Mouse (Mus musculus) gastrocnemius, postnatal 25 days (tissue): ENCODE results near the gene Olfr494. TPM values are rescaled to one million over a fixed set of nuclear protein-coding genes. Genes with fewer than 3 reads are reported as not detected.

Experiments used
- DNase-seq: peaks from one replicate; pipeline ENCODE4 v3.0.0; 2022
- long read RNA-seq, 2 experiments: library from polyadenylated mRNA; stranded (forward); transcript quantifications; one replicate each; pipeline ENCODE4 v2.0.0; 2021
- total RNA-seq, 2 experiments: library from RNA; stranded (reverse); gene quantifications; 1 replicate in 1 of 2; 2 replicates in 1 of 2; pipeline ENCODE4 v1.2.3; 2021

Gene Olfr494
- not detected for total RNA-seq
- long read RNA-seq, experiment 1 = 0 reads
- long read RNA-seq, experiment 2 = 0 reads

DNA sequence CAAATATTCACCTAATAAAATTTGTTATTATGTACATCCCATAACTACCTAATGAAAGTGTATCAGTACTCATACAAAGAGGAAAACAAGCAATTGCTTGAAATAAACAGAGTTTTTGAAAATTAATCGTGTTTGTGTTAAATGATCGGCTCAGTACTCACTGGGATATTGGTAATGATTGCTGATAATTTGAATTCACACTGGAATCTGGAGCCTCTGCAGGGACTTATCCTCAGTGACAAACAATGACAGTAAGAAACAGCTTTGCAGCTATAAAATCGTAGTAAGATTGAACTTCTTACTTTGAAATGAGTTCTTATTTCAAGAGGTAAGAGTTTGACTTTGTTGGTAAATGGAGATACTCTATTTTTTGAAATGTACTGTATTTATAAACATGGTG, at the start of gene Olfr494:
Olfr494 (plus strand) TSS at position 301 of the 400 bp plus-strand sequence.
- DNase-seq = no peak

DNA sequence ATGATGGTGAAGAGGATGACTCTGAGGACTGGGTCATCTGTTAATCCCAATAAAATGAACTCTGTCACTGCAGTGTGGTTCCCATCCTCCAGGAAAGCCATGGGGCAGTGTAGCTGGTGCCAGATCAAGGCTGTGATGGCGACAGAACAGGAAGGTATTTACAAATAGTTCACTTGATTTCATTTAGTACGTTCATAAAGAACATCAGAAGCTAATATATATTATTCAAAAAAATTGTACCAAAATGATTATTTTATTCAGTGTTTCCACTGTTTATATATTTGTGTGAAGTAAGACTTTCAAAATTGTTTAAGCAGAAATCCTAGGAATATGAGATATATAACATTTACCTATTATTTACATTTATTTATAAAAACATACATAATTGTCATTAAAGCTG, 41.6 kb upstream of the Olfr494 start, which contains the start of gene Olfr492:
Olfr492 (minus strand) TSS at position 101 of the 400 bp plus-strand sequence.
- no peak for DNase-seq

DNA sequence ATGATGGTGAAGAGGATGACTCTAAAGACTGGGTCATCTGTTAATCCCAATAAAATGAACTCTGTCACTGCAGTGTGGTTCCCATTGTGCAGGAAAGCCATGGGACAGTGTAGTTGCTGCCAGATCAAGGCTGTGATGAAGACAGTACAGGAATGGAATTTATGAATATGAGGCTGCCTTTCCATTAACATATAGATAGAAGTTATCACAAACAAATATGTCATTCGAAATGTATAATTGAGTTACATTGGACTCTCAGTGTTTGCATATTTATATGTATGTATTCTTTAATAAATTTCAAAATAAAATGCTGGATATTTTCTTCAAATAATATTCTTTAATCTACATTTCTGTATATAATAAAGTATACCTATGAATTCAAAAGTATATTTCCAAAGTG, 18.3 kb upstream of the Olfr494 start, which contains the start of gene Olfr493:
Olfr493 (minus strand) TSS at position 101 of the 400 bp plus-strand sequence.
- DNase-seq = no peak

DNA sequence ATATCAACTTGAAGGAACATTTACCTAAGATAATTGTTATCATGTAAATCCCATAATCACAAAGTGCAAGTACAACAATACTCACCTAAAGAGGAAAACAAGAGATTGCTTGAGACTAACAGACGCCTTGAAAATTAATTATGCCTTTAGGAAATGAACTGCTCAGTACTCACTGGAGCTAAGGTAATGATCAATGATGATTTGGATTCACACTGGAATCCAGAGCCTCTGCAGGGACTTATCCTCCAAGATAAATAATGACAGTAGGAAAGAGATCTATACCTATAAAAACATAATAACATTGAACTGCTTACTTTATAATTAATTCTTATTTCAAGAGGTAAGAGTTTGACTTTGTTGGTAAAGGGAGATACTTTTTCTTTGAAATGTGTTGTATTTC, 27.7 kb downstream of the Olfr494 start, which contains the start of gene Olfr495:
Olfr495 (plus strand) TSS at position 301 of the 400 bp plus-strand sequence.
- DNase-seq = no peak

Other genes with a start within 250 kb of the Olfr494 start
- not detected for gene Olfr484, start 237.9 kb upstream of the Olfr494 start, total RNA-seq
- not detected for gene Olfr485, start 205.5 kb upstream of the Olfr494 start, total RNA-seq
- gene Olfr486, start 192.6 kb upstream of the Olfr494 start, total RNA-seq = not detected
- gene Olfr487, start 150.7 kb upstream of the Olfr494 start, total RNA-seq = not detected
- not detected for gene Olfr488, start 107.0 kb upstream of the Olfr494 start, total RNA-seq
- gene Olfr490, start 76.4 kb upstream of the Olfr494 start, total RNA-seq = not detected
- not detected for gene Olfr491, start 51.9 kb upstream of the Olfr494 start, total RNA-seq
- not detected for gene Olfr492, start 41.7 kb upstream of the Olfr494 start, total RNA-seq
- gene Olfr493, start 18.4 kb upstream of the Olfr494 start, total RNA-seq = not detected
- gene Olfr495, start 27.8 kb downstream of the Olfr494 start, total RNA-seq = not detected
- not detected for gene Olfr497, start 55.1 kb downstream of the Olfr494 start, total RNA-seq
- not detected for gene Olfr498, start 100.0 kb downstream of the Olfr494 start, total RNA-seq
- gene Olfr502, start 159.7 kb downstream of the Olfr494 start, total RNA-seq = not detected
- not detected for gene Olfr503, start 179.2 kb downstream of the Olfr494 start, total RNA-seq
- gene Olfr504, start 200.5 kb downstream of the Olfr494 start, total RNA-seq = not detected
- gene Olfr506, start 245.5 kb downstream of the Olfr494 start, total RNA-seq = not detected